Mouse (Mus musculus) lung, embryonic 16.5 days (tissue): Measurements from ENCODE around the gene Sidt2. TPM values are rescaled to one million over a fixed set of nuclear protein-coding genes. Genes with fewer than 3 reads are reported as not detected.

Experiments used
- ATAC-seq: fragments of 200-750 bp; cut with Nextera tagmentation; 2 replicates; pipeline ENCODE4 v1.8.0; 2017; ENCODE audit warnings: low read depth, mild to moderate bottlenecking, moderate library complexity
- H3K27ac ChIP-seq: fragments of 300-500 bp; sonication (generic); 2 replicates; pipeline ENCODE4 v1.5.1; 2014; ENCODE audit warnings: mild to moderate bottlenecking, control low read depth, low read length
- H3K27me3 ChIP-seq: fragments of 300-500 bp; sonication (generic); 2 replicates; pipeline ENCODE4 v1.6.1; 2014; ENCODE audit warnings: low read depth, low read length, mixed read lengths; ENCODE audit not compliant: control insufficient read depth, insufficient read depth
- H3K36me3 ChIP-seq: fragments of 300-500 bp; sonication (generic); 2 replicates; pipeline ENCODE4 v1.6.1; 2014; ENCODE audit warnings: low read length; ENCODE audit not compliant: control insufficient read depth, insufficient read depth
- H3K4me1 ChIP-seq: fragments of 300-500 bp; sonication (generic); replicated peaks from 2 replicates; pipeline ENCODE4 v1.6.1; 2014; ENCODE audit warnings: low read length, mixed read lengths; ENCODE audit not compliant: control insufficient read depth, insufficient read depth
- H3K4me2 ChIP-seq: fragments of 300-500 bp; sonication (generic); 2 replicates; pipeline ENCODE4 v1.6.1; 2014; ENCODE audit warnings: low read depth, low read length, control low read depth
- H3K4me3 ChIP-seq: fragments of 300-500 bp; sonication (generic); 2 replicates; pipeline ENCODE4 v1.5.1; 2014; ENCODE audit warnings: mild to moderate bottlenecking, low read length, control low read depth
- H3K9ac ChIP-seq: fragments of 300-500 bp; sonication (generic); 2 replicates; pipeline ENCODE4 v1.6.1; 2014; ENCODE audit warnings: low read length, control low read depth
- H3K9me3 ChIP-seq: fragments of 300-500 bp; sonication (generic); 2 replicates; pipeline ENCODE4 v1.6.1; 2016; ENCODE audit warnings: low read length; ENCODE audit not compliant: control insufficient read depth
- WGBS: fragments of 180-500 bp; shearing (Covaris S2); extraction: QIAGEN DNeasy Blood & Tissue Kit; methylation state at CpG from one replicate; pipeline ENCODE4 v1.1.7; 2014; 5-methylcytosine and 5-hydroxymethylcytosine counted together
- polyA plus RNA-seq: library from polyadenylated mRNA; unstranded; fragments of >200 nt; fragmentation: Nextera tagmentation; extraction: Ambion mirVana; gene quantifications from 2 replicates; pipeline ENCODE4 v1.2.1, GENCODE M21; 2015

Gene Sidt2
- polyA plus RNA-seq, 1 experiment from 2014 or later: 33.6 TPM

- peaks cover 12% of the 10 kb centered on the region for H3K36me3 ChIP-seq
- peak overlapping the region; percentile 60 for H3K27ac ChIP-seq
- no peaks in the 10 kb centered on the region for H3K27me3 ChIP-seq
- no peak overlapping the region for H3K4me2 ChIP-seq
- ATAC-seq: peak; percentile 25; the same call in 1 of the 2 replicates
- H3K4me3 ChIP-seq: no peak overlapping the region
- peaks cover 31% of the 10 kb centered on the region for H3K4me1 ChIP-seq
- no peak overlapping the region for H3K9ac ChIP-seq
- H3K9me3 ChIP-seq: no peaks in the 10 kb centered on the region
- 33% methylated on average over 1 of the region's 1 CpGs for WGBS
These were observed 23.1 kb downstream of the Sidt2 start for GRCm38 (mm10) chr9:45931958-45932357.

DNA sequence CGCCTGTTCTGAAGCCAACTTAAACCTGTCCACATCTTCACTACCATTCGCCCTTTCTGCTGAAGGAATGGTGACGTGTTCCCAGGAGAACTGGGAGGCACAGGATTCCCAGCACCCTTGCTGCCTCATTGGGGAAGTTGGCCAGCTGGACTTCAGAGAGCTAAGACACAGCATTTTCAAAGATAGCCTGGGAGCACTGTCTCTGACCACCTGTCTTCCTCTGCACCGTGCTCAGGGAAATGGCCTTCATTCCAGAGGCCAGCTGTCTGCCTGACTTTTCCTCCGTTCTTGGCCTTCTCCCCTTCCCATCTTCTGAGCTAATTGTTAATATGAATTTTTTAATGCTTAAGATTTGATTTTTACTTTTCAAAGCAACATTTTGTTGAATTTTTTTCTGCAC, 25.8 kb downstream of the Sidt2 start:
- H3K27me3 ChIP-seq: no peaks in the 10 kb centered on the region
- H3K4me2 ChIP-seq: no peak overlapping the region
- H3K36me3 ChIP-seq: peaks cover 18% of the 10 kb centered on the region
- WGBS: 84% methylated on average over 5 of the region's 5 CpGs
- H3K4me1 ChIP-seq: peaks cover 22% of the 10 kb centered on the region
- no peak for ATAC-seq
- H3K9me3 ChIP-seq: no peaks in the 10 kb centered on the region
- H3K27ac ChIP-seq: no peak overlapping the region
- H3K4me3 ChIP-seq: no peak overlapping the region
- no peak overlapping the region for H3K9ac ChIP-seq

DNA sequence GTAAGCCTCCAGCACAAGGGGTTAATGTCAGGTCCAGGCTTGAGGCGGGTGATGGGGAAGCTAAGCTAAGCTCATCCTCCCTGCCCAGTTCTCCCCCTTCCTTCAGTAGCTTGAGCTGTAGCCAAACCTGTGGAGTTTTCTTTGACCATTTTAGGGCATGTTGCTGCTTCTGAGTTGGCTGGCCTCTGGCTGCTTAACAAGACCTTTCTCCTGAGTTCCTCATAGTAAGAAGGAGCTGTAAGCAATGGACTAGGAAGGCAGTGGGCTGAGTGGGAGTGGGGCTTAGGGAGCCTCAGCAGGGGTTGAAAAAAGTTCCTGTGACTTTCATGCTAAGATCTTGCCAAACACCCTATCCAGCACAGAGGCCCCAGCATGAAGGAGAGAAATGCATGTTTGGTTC, 35.2 kb downstream of the Sidt2 start:
- ATAC-seq: peak; percentile 12; the same call in 1 of the 2 replicates
- peaks cover 4% of the 10 kb centered on the region; the same call in 1 of the 2 replicates for H3K4me1 ChIP-seq
- H3K27ac ChIP-seq: peak overlapping the region; percentile 62
- no peak overlapping the region for H3K4me2 ChIP-seq
- 42% methylated on average over 1 of the region's 1 CpGs for WGBS
- peaks cover 35% of the 10 kb centered on the region for H3K36me3 ChIP-seq
- H3K4me3 ChIP-seq: no peak overlapping the region
- no peaks in the 10 kb centered on the region for H3K27me3 ChIP-seq
- H3K9ac ChIP-seq: no peak overlapping the region
- no peaks in the 10 kb centered on the region for H3K9me3 ChIP-seq

DNA sequence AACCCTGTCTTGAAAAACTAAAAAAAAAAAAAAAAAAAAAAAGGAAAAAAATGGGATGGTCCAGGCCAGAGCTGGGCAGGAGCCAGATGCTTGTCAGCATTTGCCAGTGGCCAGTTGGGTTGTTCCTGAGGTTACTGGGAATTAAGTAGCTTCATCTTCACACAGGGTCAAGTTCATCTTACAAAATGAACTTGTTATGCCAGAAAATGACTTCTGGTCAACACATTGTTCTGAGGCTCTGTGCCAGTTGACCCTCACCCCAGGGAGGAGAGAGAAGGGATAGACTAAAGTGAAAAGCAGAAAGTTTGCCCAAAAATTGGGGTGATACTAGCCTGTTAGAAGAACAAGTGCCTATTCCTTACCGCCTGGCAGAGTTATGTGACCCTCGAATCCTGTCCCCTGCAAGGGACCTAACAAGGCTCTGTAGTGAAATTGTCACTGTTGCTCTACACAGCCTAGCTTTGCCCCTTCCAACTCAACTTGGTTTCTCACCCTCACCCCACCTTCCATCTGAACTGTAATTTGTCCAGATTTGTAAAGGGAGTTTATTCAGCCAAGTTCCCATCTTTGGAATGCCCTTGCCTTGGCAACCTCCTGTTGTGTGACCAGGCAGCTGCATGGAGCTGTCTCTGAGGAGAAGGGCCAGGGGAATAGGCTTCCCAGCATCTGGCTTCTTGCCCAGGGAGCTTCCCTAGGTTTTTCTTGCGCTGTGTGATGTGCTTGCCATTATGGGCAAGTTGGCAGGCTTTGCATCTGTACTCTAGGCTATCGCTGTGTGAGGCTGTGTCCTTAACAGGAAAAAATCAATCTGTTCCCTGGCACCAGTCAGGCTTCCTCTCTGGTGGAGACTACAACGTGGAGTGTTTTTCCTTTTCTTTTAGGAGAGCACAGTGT, 37.8 kb downstream of the Sidt2 start:
- Histone ChIP-seq H3K4me2 (no peak overlapping the region), H3K27me3 (no peaks in the 10 kb centered on the region), H3K9me3 (no peaks in the 10 kb centered on the region), H3K9ac (no peak overlapping the region), H3K27ac (peak overlapping the region; percentile 66), H3K4me3 (no peak overlapping the region), H3K4me1 (peaks cover 4% of the 10 kb centered on the region; the same call in 1 of the 2 replicates), H3K36me3 (peaks cover 39% of the 10 kb centered on the region)
- ATAC-seq: peak; percentile 80
- WGBS: 60% methylated on average over 5 of the region's 5 CpGs

DNA sequence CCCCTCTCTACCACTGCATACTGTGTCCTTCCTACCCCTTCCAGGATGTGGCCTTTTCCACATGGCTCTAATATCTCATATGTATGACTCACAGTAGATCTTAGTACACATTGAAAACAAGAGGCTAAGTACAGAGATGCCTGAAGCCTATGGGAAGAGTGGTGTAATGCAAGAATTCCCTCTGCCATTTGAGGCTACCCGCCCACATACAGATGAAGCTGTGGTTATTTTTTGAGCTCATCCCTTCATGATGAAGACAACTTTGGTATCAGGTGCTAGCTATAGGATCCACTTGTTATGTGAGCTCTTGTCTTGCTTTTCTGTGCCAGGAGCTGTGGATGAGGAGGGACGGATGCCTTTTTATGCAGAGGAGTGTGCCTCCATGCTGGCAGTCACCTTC, 39.4 kb downstream of the Sidt2 start:
- ATAC-seq: no peak
- H3K27me3 ChIP-seq: no peaks in the 10 kb centered on the region

DNA sequence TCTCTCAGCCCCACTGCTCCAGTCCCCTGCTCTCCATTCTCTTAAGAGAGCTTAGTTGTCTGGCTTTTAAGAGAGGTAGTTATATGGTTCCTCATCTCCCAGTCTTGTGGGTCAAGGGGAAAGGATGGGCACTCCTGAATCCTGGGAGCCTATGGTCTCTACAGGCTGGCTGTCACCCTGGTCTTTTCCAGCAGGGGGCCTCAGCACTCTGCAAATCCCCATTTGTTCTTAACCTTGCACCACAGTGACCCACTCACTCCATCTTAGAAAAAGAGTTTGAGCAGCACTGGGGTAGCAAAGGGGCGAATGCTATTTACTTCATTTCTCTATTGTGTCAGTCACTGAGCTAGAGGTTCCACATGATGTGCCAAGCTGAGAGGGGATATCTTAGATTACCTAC, 43.4 kb downstream of the Sidt2 start:
- Histone ChIP-seq H3K9me3 (no peaks in the 10 kb centered on the region), H3K4me3 (no peak overlapping the region), H3K4me2 (no peak overlapping the region), H3K27me3 (no peaks in the 10 kb centered on the region), H3K9ac (no peak overlapping the region), H3K4me1 (peaks cover 7% of the 10 kb centered on the region), H3K27ac (no peak overlapping the region), H3K36me3 (peaks cover 40% of the 10 kb centered on the region)
- no peak for ATAC-seq
- 65% methylated on average over 1 of the region's 1 CpGs for WGBS

More for the DNA sequence above, 39.4 kb downstream of the Sidt2 start:
- no peak overlapping the region for H3K4me2 ChIP-seq
- H3K4me1 ChIP-seq: peaks cover 4% of the 10 kb centered on the region; the same call in 1 of the 2 replicates
- H3K9me3 ChIP-seq: no peaks in the 10 kb centered on the region
- WGBS: 96% methylated on average over 2 of the region's 2 CpGs
- no peak overlapping the region for H3K4me3 ChIP-seq
- peaks cover 45% of the 10 kb centered on the region for H3K36me3 ChIP-seq
- H3K27ac ChIP-seq: no peak overlapping the region
- no peak overlapping the region for H3K9ac ChIP-seq

GRCm38 (mm10) chr9:45910995-45911394, 44.1 kb downstream of the Sidt2 start:
- Histone ChIP-seq H3K9me3 (no peaks in the 10 kb centered on the region), H3K4me3 (no peak overlapping the region), H3K9ac (no peak overlapping the region), H3K4me2 (no peak overlapping the region), H3K27ac (no peak overlapping the region), H3K4me1 (peaks cover 7% of the 10 kb centered on the region), H3K36me3 (peaks cover 39% of the 10 kb centered on the region), H3K27me3 (no peaks in the 10 kb centered on the region)
- no peak for ATAC-seq
- WGBS: 84% methylated on average over 3 of the region's 3 CpGs

GRCm38 (mm10) chr9:45907078-45907428, 48.0 kb downstream of the Sidt2 start:
- Histone ChIP-seq H3K4me3 (peak overlapping the region; percentile 96), H3K4me2 (peak overlapping the region; percentile 77), H3K27me3 (no peaks in the 10 kb centered on the region), H3K9ac (peak overlapping the region; percentile 98), H3K27ac (peak overlapping the region; percentile 98), H3K4me1 (peaks cover 15% of the 10 kb centered on the region), H3K9me3 (no peaks in the 10 kb centered on the region), H3K36me3 (peaks cover 22% of the 10 kb centered on the region)
- WGBS: 0% methylated on average over 17 of the region's 19 CpGs
- no peak for ATAC-seq

DNA sequence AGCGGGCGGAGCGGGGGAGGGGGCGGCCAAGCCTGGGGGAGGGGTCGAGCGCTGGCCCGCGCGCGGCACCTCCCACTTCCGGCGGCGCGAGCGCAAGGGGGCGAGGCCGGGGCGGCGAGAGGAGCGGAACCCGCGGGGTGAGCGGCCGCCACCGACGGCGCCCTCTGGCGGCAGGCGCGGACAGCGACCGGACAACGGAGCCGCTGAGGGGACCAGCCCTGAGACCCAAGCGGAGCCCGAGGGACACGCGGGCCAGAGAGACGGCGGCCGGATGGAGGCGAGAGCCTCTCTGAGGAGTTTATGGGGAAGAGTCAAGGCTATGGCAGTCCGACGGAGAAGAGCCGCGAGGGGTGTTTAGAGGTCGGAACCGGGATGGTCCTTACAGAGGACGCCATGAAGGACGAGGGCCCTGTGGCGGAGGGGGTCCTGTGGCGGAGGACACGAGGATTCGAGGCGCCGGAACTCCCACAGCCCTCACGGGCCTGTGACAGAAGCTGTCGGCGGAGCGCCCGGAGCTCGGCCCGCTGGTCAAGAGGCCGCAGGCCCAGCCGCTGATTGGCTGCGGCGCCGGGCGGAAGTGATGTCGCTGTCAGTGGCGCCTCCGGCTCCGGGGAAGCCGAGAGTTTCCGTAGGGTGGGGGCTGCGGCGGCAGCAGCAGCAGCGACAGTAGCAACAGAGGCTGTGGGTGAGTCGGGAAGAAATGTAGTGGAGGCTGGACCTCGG, 48.5 kb downstream of the Sidt2 start, which contains the start of the genes Pcsk7 and Rnf214:
Gene Pcsk7, plus strand, starts transcription at position 143 of the 723 bp plus-strand sequence.
Gene Rnf214, minus strand, starts transcription at position 557 of the 723 bp plus-strand sequence.
- H3K4me3 ChIP-seq: peak within 1 kb of the TSS; percentile 96
- peaks cover 15% of the 10 kb centered on the region for H3K4me1 ChIP-seq
- peak; percentile 95 for ATAC-seq
- H3K9ac ChIP-seq: peak within 1 kb of the TSS; percentile 98
- WGBS: under 1% methylated on average over 77 of the region's 80 CpGs
- peak within 1 kb of the TSS; percentile 77 for H3K4me2 ChIP-seq
- no peaks in the 10 kb centered on the region for H3K27me3 ChIP-seq
- H3K9me3 ChIP-seq: no peaks in the 10 kb centered on the region
- H3K27ac ChIP-seq: peak within 1 kb of the TSS; percentile 98
- peaks cover 24% of the 10 kb centered on the region for H3K36me3 ChIP-seq
